In genomic region chr11:115640978-115641663, GRCm38 (mm10) we compare ENCODE assay signal across 8 mouse cellular contexts. TPM values are rescaled to one million over a fixed set of nuclear protein-coding genes. Genes with fewer than 3 reads are reported as not detected.
DNase-seq lines count a peak whose midpoint lies in the region; ATAC-seq and TF ChIP-seq lines count a peak whose summit lies in the region.

No protein-coding gene starts in this region.

- intact Hi-C loops in left cerebral cortex, postnatal 10 days (cut with DNase I), result no loop called here

- H3K4me1 ChIP-seq in limb, embryonic 14.5 days (ENCODE audit: control insufficient read depth, insufficient read depth, low read length), result no peaks in the 10 kb centered on the region
- peaks cover 9% of the 10 kb centered on the region for H3K4me1 ChIP-seq in limb, embryonic 10.5 days

- DNase-seq in limb, embryonic 14.5 days (ENCODE audit: low spot score), result no peak
- DNase-seq in limb, embryonic 10.5 days (ENCODE audit: low spot score), result no peak
- DNase-seq in Muller cell, postnatal 12 days (ENCODE audit: inconsistent ontology term), result peak; percentile 16
- peak; percentile 62 to 69 for DNase-seq in thymus, postnatal 10 days (ENCODE audit: low spot score in 2 of 2)
- no peak for DNase-seq in layer of hippocampus, adult 9-10 months (ENCODE audit: low spot score)
- no peak for DNase-seq in yolk sac, embryonic 10.5 days (ENCODE audit: low spot score)
- DNase-seq in left cerebral cortex, postnatal 10 days (ENCODE audit: extremely low spot score in 1 of 2, low spot score in 2 of 2), result no peak

- ATAC-seq in limb, embryonic 14.5 days (ENCODE audit: low FRiP score, low read depth), result no peak; the same call in 1 of the 2 replicates
- peak; percentile 48 for ATAC-seq in megakaryocyte, adult 5-6 weeks (ENCODE audit: poor library complexity, severe bottlenecking)

- no peak for TF ChIP-seq POLR2A in limb, embryonic 14.5 days (IDR thresholded peaks at IDR 0.05; ENCODE audit: borderline replicate concordance, extremely low read depth, insufficient read depth, insufficient read length)

- H3K9me3 ChIP-seq in limb, embryonic 14.5 days (ENCODE audit: control insufficient read depth, low read length), result no peaks in the 10 kb centered on the region
- no peaks in the 10 kb centered on the region for H3K9me3 ChIP-seq in limb, embryonic 10.5 days (replicated peaks)

- H3K4me3 ChIP-seq in limb, embryonic 14.5 days (replicated peaks; ENCODE audit: low read length), result no peak overlapping the region
- no peak overlapping the region for H3K4me3 ChIP-seq in limb, embryonic 10.5 days

- peak overlapping the region; percentile 28; the same call in 1 of the 2 replicates for H3K9ac ChIP-seq in limb, embryonic 14.5 days (ENCODE audit: low read depth, low read length, severe bottlenecking)

- H3K36me3 ChIP-seq in limb, embryonic 14.5 days (ENCODE audit: control insufficient read depth, insufficient read depth, low read length), result peaks cover 8% of the 10 kb centered on the region
- peaks cover 34% of the 10 kb centered on the region for H3K36me3 ChIP-seq in limb, embryonic 10.5 days

- H3K4me2 ChIP-seq in limb, embryonic 14.5 days (replicated peaks; ENCODE audit: low read depth, low read length, severe bottlenecking), result no peak overlapping the region

- WGBS in limb, embryonic 14.5 days, result 46% methylated on average over 14 of the region's 14 CpGs
- WGBS in limb, embryonic 10.5 days, result 58% methylated on average over 14 of the region's 14 CpGs

- no peaks in the 10 kb centered on the region for H3K27me3 ChIP-seq in limb, embryonic 14.5 days (ENCODE audit: control insufficient read depth, insufficient read depth, low read length)
- H3K27me3 ChIP-seq in limb, embryonic 10.5 days (ENCODE audit: low read depth, poor library complexity, severe bottlenecking), result no peaks in the 10 kb centered on the region

- H3K27ac ChIP-seq in limb, embryonic 14.5 days (replicated peaks; ENCODE audit: low read depth, low read length), result no peak overlapping the region
- no peak overlapping the region for H3K27ac ChIP-seq in limb, embryonic 10.5 days

RNA-seq across cellular contexts. Expression of gene Slc25a19, which starts 13.0 kb away (rescaled TPM):
- 30.7 and 36.3 TPM in 2 replicates for polyA plus RNA-seq in limb, embryonic 14.5 days (2012; rRNA removed)
- 20.9 and 26.9 TPM in 2 replicates for polyA plus RNA-seq in limb, embryonic 14.5 days (2014; fragmentation: Nextera tagmentation; extraction: Ambion mirVana)
- polyA plus RNA-seq in limb, embryonic 10.5 days (2016; fragmentation: Nextera tagmentation; extraction: Ambion mirVana), result 27.2 and 27.8 TPM in 2 replicates
- 5.7 and 8.0 TPM in 2 replicates for total RNA-seq in megakaryocyte, adult 5-6 weeks (2015)
- total RNA-seq in megakaryocyte, adult 5-6 weeks (2017), result 13.7 and 25.5 TPM in 2 replicates
- 10 to 100 TPM; 55.0 to 59.7 TPM for total RNA-seq in left cerebral cortex, postnatal 10 days (2021)

RNA-seq across cellular contexts. Expression of gene Mif4gd, which starts 28.4 kb away (rescaled TPM):
- 34.2 and 36.1 TPM in 2 replicates for polyA plus RNA-seq in limb, embryonic 14.5 days (2012; rRNA removed)
- 23.1 and 23.5 TPM in 2 replicates for polyA plus RNA-seq in limb, embryonic 14.5 days (2014; fragmentation: Nextera tagmentation; extraction: Ambion mirVana)
- polyA plus RNA-seq in limb, embryonic 10.5 days (2016; fragmentation: Nextera tagmentation; extraction: Ambion mirVana), result 16.2 and 18.2 TPM in 2 replicates
- total RNA-seq in megakaryocyte, adult 5-6 weeks (2015), result 23.6 and 28.0 TPM in 2 replicates
- 20.2 and 24.4 TPM in 2 replicates for total RNA-seq in megakaryocyte, adult 5-6 weeks (2017)
- total RNA-seq in left cerebral cortex, postnatal 10 days (2021), result 10 to 100 TPM; 14.4 to 14.6 TPM

RNA-seq across cellular contexts. Expression of gene Gga3, which starts 37.3 kb away (rescaled TPM):
- polyA plus RNA-seq in limb, embryonic 14.5 days (2012; rRNA removed), result 39.5 and 48.2 TPM in 2 replicates
- polyA plus RNA-seq in limb, embryonic 14.5 days (2014; fragmentation: Nextera tagmentation; extraction: Ambion mirVana), result 17.7 and 19.1 TPM in 2 replicates
- polyA plus RNA-seq in limb, embryonic 10.5 days (2016; fragmentation: Nextera tagmentation; extraction: Ambion mirVana), result 30.8 and 34.9 TPM in 2 replicates
- 30.8 and 34.0 TPM in 2 replicates for total RNA-seq in megakaryocyte, adult 5-6 weeks (2015)
- 24.0 and 34.2 TPM in 2 replicates for total RNA-seq in megakaryocyte, adult 5-6 weeks (2017)
- total RNA-seq in left cerebral cortex, postnatal 10 days (2021), result 10 to 100 TPM; 51.4 to 65.1 TPM

RNA-seq across cellular contexts. Expression of gene Mrps7, which starts 37.4 kb away (rescaled TPM):
- 40.2 and 47.4 TPM in 2 replicates for polyA plus RNA-seq in limb, embryonic 14.5 days (2012; rRNA removed)
- polyA plus RNA-seq in limb, embryonic 14.5 days (2014; fragmentation: Nextera tagmentation; extraction: Ambion mirVana), result 86.6 and 89.0 TPM in 2 replicates
- 108 and 120 TPM in 2 replicates for polyA plus RNA-seq in limb, embryonic 10.5 days (2016; fragmentation: Nextera tagmentation; extraction: Ambion mirVana)
- total RNA-seq in megakaryocyte, adult 5-6 weeks (2015), result 29.0 and 30.2 TPM in 2 replicates
- total RNA-seq in megakaryocyte, adult 5-6 weeks (2017), result 11.7 and 29.8 TPM in 2 replicates
- total RNA-seq in left cerebral cortex, postnatal 10 days (2021), result 10 to 100 TPM; 52.7 to 58.7 TPM

Comparison
In these comparisons a context has a peak if more than half of its experiments do, and no peak if none do; other contexts are left out.
1. DNase-seq: peak in Muller cell, postnatal 12 days (single experiment) and thymus, postnatal 10 days (2 of 2); none in limb, embryonic 14.5 days (single experiment), limb, embryonic 10.5 days (single experiment), layer of hippocampus, adult 9-10 months (single experiment), yolk sac, embryonic 10.5 days (single experiment) and left cerebral cortex, postnatal 10 days (0 of 2).